Mouse (Mus musculus) left cerebral cortex, adult 11 months (tissue): ENCODE measurements at regions not wholly inside any gene's neighbourhood (a gene's known extent, or its start where the extent isn't known, plus 50 kb on each side); places are given as distances from the start of the nearest gene placed in this dataset.

ENCODE experiments used
- DNase-seq: peaks from one replicate; pipeline ENCODE4 v3.0.0; 2022; ENCODE audit warnings: low spot score

DNA sequence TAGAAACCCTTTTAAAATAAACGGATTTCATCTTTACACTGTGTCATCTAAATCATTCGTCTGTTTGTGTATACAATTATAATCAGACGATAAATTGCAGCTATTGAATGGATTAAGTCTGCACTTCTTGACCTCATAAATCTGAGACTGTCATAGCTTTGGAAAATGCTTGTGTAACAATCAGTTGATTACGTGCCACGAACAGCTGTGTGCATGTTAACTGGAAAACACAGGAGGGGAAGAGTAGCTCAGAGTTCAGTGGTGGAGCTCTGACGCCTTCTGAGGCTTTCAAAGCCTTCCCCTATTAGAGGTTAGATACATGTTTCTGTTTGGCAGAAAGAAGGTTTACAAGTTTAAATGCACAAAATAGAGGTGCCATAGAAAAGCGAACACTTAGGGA, 109.7 kb upstream of the Gm765 start:
- no peak for DNase-seq

DNA sequence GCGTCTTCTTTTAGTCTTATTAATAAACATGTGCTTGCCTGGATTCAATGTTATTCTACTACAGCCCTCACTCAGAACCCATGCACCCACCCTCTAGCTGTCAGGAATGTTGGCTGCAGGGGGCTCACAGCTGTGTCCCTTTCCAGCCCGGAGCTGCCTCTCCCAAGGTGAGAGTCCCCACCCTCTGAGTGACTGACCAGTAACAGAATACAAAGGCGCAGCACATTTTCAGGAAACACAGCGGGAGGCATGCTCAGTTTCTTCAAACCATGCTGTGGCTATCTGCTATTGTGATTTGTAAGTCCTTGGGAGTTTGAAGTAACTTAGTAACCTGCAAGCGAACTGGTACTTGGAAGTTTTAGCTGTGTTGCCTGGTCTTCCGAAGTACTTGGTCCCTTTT, 93.1 kb upstream of the Gm765 start:
- no peak for DNase-seq

DNA sequence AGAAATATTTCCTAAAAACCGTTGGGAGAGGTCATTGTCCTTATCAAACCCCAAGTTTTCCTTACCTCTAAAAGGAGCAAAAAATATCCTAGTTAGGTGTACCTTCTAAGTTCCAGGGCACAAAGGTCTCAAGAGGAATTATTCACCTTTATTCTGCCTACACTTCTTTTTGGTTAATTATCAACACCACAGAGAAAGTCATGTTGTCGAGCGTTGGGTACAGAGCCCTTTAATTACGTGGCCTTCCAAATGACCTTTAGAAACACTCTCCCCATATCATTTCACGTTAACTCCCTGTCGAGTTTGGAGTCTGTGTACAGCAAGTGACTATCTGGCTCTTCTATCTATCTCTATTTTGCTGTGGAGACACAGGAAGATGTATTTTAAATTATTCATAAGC, 90.7 kb upstream of the Gm765 start:
- no peak for DNase-seq

DNA sequence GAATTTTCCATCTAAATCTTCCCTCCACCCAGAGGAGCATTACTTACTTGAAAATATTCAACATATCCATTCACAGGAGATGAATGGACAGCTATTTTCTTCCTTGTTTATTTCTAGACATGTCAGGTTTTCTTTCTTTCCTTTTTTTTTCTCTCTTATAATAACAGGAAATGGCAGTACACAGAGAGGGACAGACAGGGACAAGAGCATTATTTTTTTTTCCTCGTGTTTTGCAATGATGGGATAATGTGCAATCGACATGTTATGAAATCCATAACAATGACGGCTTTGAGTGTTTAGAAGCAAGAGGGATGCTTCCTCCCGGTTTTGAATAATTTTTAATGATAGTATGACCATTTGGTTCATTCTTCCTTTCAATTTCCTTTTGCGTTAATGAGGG, 86.6 kb upstream of the Gm765 start:
- no peak for DNase-seq

DNA sequence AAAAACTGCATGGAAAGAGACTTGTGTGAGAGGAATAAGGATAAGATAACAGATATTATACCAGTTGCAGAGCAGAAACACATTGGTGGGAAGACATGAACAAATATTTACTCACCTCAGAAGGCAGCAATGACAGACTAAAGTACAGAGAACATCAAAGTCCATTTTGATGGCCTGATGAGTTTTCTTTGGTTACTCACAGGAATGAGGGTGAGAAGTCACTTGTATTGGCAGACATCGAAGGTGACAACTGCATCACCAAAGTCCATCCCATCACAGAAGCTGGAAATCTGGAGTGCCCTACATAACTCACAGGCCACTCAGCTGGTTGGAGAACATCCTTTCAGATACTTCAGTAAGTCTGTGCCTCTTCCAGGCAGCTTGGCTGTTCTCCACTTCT, 60.1 kb upstream of the Gm765 start:
- DNase-seq = no peak

DNA sequence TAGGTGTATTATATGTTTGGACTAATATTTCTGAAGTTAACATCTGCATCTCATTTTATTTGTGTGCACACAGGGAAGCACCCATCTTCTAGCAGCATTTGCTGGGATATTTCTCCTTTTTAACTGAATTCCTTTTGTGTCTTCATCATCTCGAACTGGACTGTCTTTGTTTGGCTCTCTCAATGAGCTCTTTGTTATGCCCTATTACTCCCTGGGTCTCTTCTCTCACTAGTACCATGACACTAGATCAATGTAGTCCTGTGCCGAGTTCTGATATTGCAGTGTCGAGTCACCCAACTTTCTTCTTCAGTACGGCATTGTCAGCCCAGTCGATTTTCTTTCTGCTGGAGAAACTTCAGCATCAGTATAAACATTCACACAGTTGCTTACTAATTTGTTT, 52.0 kb upstream of the Gm765 start:
- no peak for DNase-seq
